Mouse (Mus musculus) left cerebral cortex, adult 9 months (tissue): ENCODE data around the gene Smim24.

Experiments used
- DNase-seq, 2 experiments: peaks; one replicate each; pipeline ENCODE4 v3.0.0; 2022; ENCODE audit warnings: low spot score in 2 of 2

The Smim24 gene

GRCm38 (mm10) chr10:81365672-81366476 is 27.0 kb upstream of the Smim24 start, which contains the start of gene 4930404N11Rik:
Gene 4930404N11Rik, minus strand, starts transcription at chr10:81365816.
- DNase-seq, result no peak

GRCm38 (mm10) chr10:81366477-81367206 is 26.2 kb upstream of the Smim24 start:
- no peak for DNase-seq

GRCm38 (mm10) chr10:81367207-81367495 is 25.7 kb upstream of the Smim24 start:
- DNase-seq, result no peak

GRCm38 (mm10) chr10:81375322-81375721 is 17.5 kb upstream of the Smim24 start:
- no peak for DNase-seq

- DNase-seq, result no peak
Measured at GRCm38 (mm10) chr10:81376561-81377361, 16.1 kb upstream of the Smim24 start.

- no peak for DNase-seq
Measured at GRCm38 (mm10) chr10:81377362-81377664, 15.5 kb upstream of the Smim24 start.

GRCm38 (mm10) chr10:81377793-81378552 is 14.9 kb upstream of the Smim24 start, which contains the start of gene Fzr1:
Gene Fzr1, minus strand, starts transcription at chr10:81378516.
- no peak for DNase-seq

GRCm38 (mm10) chr10:81378553-81379182 is 14.2 kb upstream of the Smim24 start:
- DNase-seq, result peak; percentile 99 to 100

GRCm38 (mm10) chr10:81379183-81379553 is 13.7 kb upstream of the Smim24 start:
- DNase-seq, result no peak

GRCm38 (mm10) chr10:81379809-81380378 is 13.0 kb upstream of the Smim24 start:
- DNase-seq, result no peak

- no peak for DNase-seq
Measured at GRCm38 (mm10) chr10:81382039-81382438, 10.8 kb upstream of the Smim24 start.

GRCm38 (mm10) chr10:81383802-81384604 is 8.8 kb upstream of the Smim24 start, which contains the start of the genes Dohh and Gm48551:
Gene Dohh, plus strand, starts transcription at chr10:81384428.
Gene Gm48551, plus strand, starts transcription at chr10:81384466.
- peak; percentile 98 to 99 for DNase-seq

GRCm38 (mm10) chr10:81384605-81384982 is 8.3 kb upstream of the Smim24 start:
- DNase-seq, result no peak

GRCm38 (mm10) chr10:81385603-81386306 is 7.1 kb upstream of the Smim24 start:
- no peak for DNase-seq

- no peak for DNase-seq
Measured at GRCm38 (mm10) chr10:81387716-81388115, 5.1 kb upstream of the Smim24 start.

GRCm38 (mm10) chr10:81388505-81389055 is 4.3 kb upstream of the Smim24 start, which contains the start of gene Gm48552:
Gene Gm48552, plus strand, starts transcription at chr10:81389005.
- no peak for DNase-seq

GRCm38 (mm10) chr10:81389373-81389772 is 3.5 kb upstream of the Smim24 start:
- DNase-seq, result no peak

GRCm38 (mm10) chr10:81389801-81390677 is 2.8 kb upstream of the Smim24 start:
- peak in 1 of 2 experiments; percentile 75 for DNase-seq
